Mouse (Mus musculus): ENCODE data around the gene Nfx1. TPM values are rescaled to one million over a fixed set of nuclear protein-coding genes. Genes with fewer than 3 reads are reported as not detected.

The Nfx1 gene
- polyA plus RNA-seq, 1 experiment from 2014 or later = 80.9 TPM

GRCm38 (mm10) chr4:40979430-40979829, 8.7 kb downstream of the Nfx1 start:
- no peak overlapping the region for H3K9ac ChIP-seq
- no peak for ATAC-seq (ENCODE audit: borderline replicate concordance, extremely low read depth, low FRiP score, low TSS enrichment)
- no peak overlapping the region for H3K4me3 ChIP-seq
- no peak overlapping the region for H3K27ac ChIP-seq
- no peaks in the 10 kb centered on the region for H3K9me3 ChIP-seq
- H3K4me1 ChIP-seq = no peaks in the 10 kb centered on the region
- 86% methylated on average over 1 of the region's 1 CpGs for WGBS
- H3K36me3 ChIP-seq = peaks cover 75% of the 10 kb centered on the region
- H3K27me3 ChIP-seq = no peaks in the 10 kb centered on the region
- H3K4me2 ChIP-seq = no peak overlapping the region

GRCm38 (mm10) chr4:40982486-40982885, 11.8 kb downstream of the Nfx1 start:
- no peak overlapping the region for H3K4me2 ChIP-seq
- WGBS = 72% methylated on average over 3 of the region's 3 CpGs
- peaks cover 85% of the 10 kb centered on the region for H3K36me3 ChIP-seq
- H3K9me3 ChIP-seq = no peaks in the 10 kb centered on the region
- H3K9ac ChIP-seq = no peak overlapping the region
- no peak for ATAC-seq (ENCODE audit: borderline replicate concordance, extremely low read depth, low FRiP score, low TSS enrichment)
- no peaks in the 10 kb centered on the region for H3K27me3 ChIP-seq
- H3K27ac ChIP-seq = no peak overlapping the region
- H3K4me3 ChIP-seq = no peak overlapping the region
- no peaks in the 10 kb centered on the region for H3K4me1 ChIP-seq

GRCm38 (mm10) chr4:40983686-40984085, 13.0 kb downstream of the Nfx1 start:
- Histone ChIP-seq H3K4me3 (no peak overlapping the region), H3K9me3 (no peaks in the 10 kb centered on the region), H3K27me3 (no peaks in the 10 kb centered on the region), H3K9ac (no peak overlapping the region), H3K4me2 (no peak overlapping the region), H3K4me1 (no peaks in the 10 kb centered on the region), H3K27ac (no peak overlapping the region), H3K36me3 (peaks cover 83% of the 10 kb centered on the region)
- ATAC-seq (ENCODE audit: borderline replicate concordance, extremely low read depth, low FRiP score, low TSS enrichment) = no peak
- 84% methylated on average over 1 of the region's 1 CpGs for WGBS

DNA sequence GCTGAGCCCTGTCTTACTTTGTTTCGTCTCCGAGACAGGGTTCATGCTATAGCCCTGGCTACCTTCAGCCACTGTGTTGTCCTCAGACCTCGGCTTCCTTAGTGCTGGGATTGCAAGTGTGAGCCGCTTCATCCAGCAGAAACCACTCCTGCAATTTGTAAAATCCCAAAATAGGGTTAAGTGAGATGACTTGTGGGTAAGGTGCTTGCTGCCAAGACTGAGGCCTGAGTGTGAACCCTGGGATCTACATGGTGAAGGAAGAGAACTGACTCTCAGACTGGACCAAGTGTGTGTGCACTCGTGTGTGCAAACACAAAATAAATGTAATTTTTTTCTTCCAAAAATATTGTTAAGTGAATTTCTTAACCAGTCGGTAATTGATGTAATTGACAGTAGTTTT, 18.9 kb downstream of the Nfx1 start:
- no peak overlapping the region for H3K27ac ChIP-seq
- WGBS = 87% methylated on average over 6 of the region's 6 CpGs

GRCm38 (mm10) chr4:40996302-40996701, 25.6 kb downstream of the Nfx1 start:
- WGBS = 96% methylated on average over 6 of the region's 6 CpGs
- H3K4me2 ChIP-seq = no peak overlapping the region
- no peak for ATAC-seq (ENCODE audit: borderline replicate concordance, extremely low read depth, low FRiP score, low TSS enrichment)

More for the DNA sequence above, 18.9 kb downstream of the Nfx1 start:
- Histone ChIP-seq H3K9me3 (no peaks in the 10 kb centered on the region), H3K4me2 (no peak overlapping the region), H3K9ac (no peak overlapping the region), H3K27me3 (no peaks in the 10 kb centered on the region), H3K4me3 (no peak overlapping the region), H3K4me1 (no peaks in the 10 kb centered on the region), H3K36me3 (peaks cover 88% of the 10 kb centered on the region)
- ATAC-seq (ENCODE audit: borderline replicate concordance, extremely low read depth, low FRiP score, low TSS enrichment) = no peak

DNA sequence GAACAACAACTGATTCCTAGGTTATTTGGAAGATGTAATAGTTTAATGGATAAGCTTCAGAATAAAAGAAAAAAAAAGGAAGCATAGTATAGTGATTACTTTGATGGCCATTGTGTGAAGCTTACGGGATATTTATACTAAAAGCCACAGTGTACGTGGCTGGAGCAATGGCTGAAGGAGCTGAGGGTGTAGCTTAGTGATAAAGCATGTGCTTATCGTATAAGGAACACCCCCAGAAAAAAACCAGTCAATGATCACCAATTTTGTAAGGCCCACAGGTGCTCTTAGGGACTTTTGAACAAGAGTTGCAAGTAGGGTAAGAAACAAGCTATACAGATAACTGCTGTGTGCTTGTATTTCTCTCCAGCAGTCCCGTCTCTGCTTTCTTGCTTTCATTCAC, 27.2 kb downstream of the Nfx1 start:
- no peak overlapping the region for H3K4me3 ChIP-seq

More at GRCm38 (mm10) chr4:40996302-40996701, 25.6 kb downstream of the Nfx1 start:
- Histone ChIP-seq H3K9ac (no peak overlapping the region), H3K9me3 (no peaks in the 10 kb centered on the region), H3K27ac (no peak overlapping the region), H3K36me3 (peaks cover 92% of the 10 kb centered on the region), H3K4me1 (no peaks in the 10 kb centered on the region), H3K27me3 (no peaks in the 10 kb centered on the region), H3K4me3 (no peak overlapping the region)

GRCm38 (mm10) chr4:41000271-41000670, 29.6 kb downstream of the Nfx1 start:
- Histone ChIP-seq H3K4me1 (no peaks in the 10 kb centered on the region), H3K27me3 (no peaks in the 10 kb centered on the region), H3K9me3 (no peaks in the 10 kb centered on the region), H3K27ac (no peak overlapping the region), H3K4me2 (no peak overlapping the region), H3K9ac (no peak overlapping the region), H3K36me3 (peaks cover 91% of the 10 kb centered on the region), H3K4me3 (no peak overlapping the region)
- 80% methylated on average over 1 of the region's 1 CpGs for WGBS
- no peak for ATAC-seq (ENCODE audit: borderline replicate concordance, extremely low read depth, low FRiP score, low TSS enrichment)

More for the DNA sequence above, 27.2 kb downstream of the Nfx1 start:
- Histone ChIP-seq H3K9me3 (no peaks in the 10 kb centered on the region), H3K4me1 (no peaks in the 10 kb centered on the region), H3K27ac (no peak overlapping the region), H3K9ac (no peak overlapping the region), H3K27me3 (no peaks in the 10 kb centered on the region), H3K4me2 (no peak overlapping the region), H3K36me3 (peaks cover 89% of the 10 kb centered on the region)
- 89% methylated on average over 4 of the region's 4 CpGs for WGBS
- no peak for ATAC-seq (ENCODE audit: borderline replicate concordance, extremely low read depth, low FRiP score, low TSS enrichment)

- Histone ChIP-seq H3K27ac (no peak overlapping the region), H3K36me3 (peaks cover 87% of the 10 kb centered on the region), H3K9me3 (no peaks in the 10 kb centered on the region), H3K4me3 (no peak overlapping the region), H3K9ac (no peak overlapping the region), H3K27me3 (no peaks in the 10 kb centered on the region), H3K4me1 (no peaks in the 10 kb centered on the region), H3K4me2 (no peak overlapping the region)
- 89% methylated on average over 9 of the region's 9 CpGs for WGBS
- no peak for ATAC-seq (ENCODE audit: borderline replicate concordance, extremely low read depth, low FRiP score, low TSS enrichment)
These were observed 30.3 kb downstream of the Nfx1 start for GRCm38 (mm10) chr4:41000842-41001639.

DNA sequence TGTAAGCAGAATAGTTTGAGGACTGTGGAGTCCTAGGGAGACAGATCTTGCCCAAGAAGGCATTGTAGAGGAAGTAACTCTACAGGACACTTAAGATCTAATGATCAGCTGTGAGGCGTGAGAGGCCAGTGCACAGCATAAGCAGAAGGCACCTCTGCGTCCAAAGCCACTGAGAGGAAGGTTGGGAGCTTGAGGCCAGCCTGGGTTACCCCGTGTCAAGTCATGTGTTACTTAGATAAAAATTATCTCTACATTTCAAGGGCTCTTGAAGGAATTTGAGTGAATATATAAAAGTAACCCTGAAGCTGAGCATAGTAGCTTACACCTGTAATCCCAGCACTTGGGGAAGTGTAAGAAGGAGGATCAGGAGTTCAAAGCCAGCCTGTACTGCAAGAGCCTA, 42.6 kb downstream of the Nfx1 start:
- Histone ChIP-seq H3K4me1 (no peaks in the 10 kb centered on the region), H3K27me3 (no peaks in the 10 kb centered on the region), H3K9me3 (no peaks in the 10 kb centered on the region), H3K4me2 (no peak overlapping the region), H3K36me3 (peaks cover 69% of the 10 kb centered on the region), H3K27ac (no peak overlapping the region), H3K9ac (no peak overlapping the region), H3K4me3 (no peak overlapping the region)
- WGBS = 81% methylated on average over 3 of the region's 3 CpGs
- no peak for ATAC-seq (ENCODE audit: borderline replicate concordance, extremely low read depth, low FRiP score, low TSS enrichment)

DNA sequence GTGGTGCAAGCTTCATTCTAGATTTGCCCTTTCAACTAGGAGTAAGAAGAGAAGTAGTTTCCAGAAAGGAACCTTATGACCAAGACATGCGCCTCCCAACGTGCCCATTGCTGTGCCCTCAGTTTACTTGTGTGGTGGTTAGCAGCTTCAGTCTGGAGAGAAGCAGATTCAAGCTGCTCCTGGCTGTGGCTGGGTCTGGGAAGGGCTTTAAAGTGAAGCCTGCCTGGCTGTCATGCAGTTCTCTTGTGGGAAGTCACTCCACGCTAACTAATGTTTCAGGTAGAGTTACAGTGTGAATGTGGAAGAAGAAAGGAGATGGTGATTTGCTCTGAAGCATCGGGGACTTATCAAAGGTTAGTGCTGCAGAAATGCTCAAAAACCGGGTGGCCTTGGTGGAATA, 45.1 kb downstream of the Nfx1 start:
- Histone ChIP-seq H3K4me1 (no peaks in the 10 kb centered on the region), H3K36me3 (peaks cover 54% of the 10 kb centered on the region), H3K27ac (no peak overlapping the region), H3K4me2 (no peak overlapping the region), H3K4me3 (no peak overlapping the region), H3K27me3 (no peaks in the 10 kb centered on the region), H3K9me3 (no peaks in the 10 kb centered on the region), H3K9ac (no peak overlapping the region)
- ATAC-seq (ENCODE audit: borderline replicate concordance, extremely low read depth, low FRiP score, low TSS enrichment) = no peak
- 90% methylated on average over 5 of the region's 5 CpGs for WGBS

DNA sequence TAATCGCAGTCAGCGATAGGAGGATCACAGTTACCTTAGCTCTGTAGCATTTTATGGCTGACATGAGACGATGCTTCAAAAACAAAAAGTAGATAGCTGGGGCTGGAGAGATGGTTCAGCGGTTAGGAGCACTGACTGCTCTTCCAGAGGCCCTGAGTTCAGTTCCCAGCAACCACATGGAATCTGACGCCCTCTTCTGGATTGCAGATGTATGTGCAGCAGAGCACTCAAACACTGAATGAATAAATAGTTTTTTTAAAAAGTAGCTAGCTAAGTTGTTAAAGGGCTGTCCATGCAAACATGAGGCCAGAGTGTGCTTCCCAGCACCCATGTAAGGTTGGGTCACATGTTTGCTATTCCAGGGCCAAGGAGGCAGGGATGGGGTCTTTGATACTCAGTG, 50.4 kb downstream of the Nfx1 start:
- no peak overlapping the region for H3K9ac ChIP-seq
- 87% methylated on average over 5 of the region's 5 CpGs for WGBS

DNA sequence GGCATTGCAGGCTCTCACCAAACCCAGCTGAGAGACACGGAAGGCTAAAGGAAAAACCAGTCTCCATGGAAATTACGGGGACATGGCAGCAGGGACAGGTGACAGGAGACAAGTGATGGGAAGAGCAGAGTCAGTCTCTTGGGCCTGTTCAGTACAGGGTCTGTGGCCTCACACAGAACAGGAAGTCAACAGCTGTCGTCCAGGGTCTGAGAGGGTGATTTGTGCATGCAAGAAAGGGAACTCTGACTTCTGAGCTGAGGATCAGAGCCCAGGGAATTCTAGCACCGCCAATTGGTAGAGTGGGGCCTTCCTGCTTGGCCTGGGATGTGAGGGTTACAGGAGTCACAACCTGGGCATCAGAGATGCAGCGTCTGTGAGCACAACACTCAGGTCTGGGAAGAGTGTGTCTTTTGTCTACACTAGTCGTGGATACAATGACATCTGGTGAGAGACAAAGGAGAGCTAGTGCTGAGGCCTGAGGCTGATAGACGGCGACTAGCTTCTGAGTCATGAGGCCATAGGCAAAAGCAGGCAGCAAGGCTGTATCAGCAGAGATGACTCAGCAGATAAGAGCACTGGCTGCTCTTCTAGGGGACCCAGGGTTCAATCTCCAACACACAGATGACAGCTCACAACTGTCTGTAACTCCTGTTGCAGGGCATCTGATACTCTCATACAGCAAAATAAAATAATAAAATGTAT, 55.5 kb downstream of the Nfx1 start:
- WGBS = 57% methylated on average over 8 of the region's 8 CpGs
- peaks cover 35% of the 10 kb centered on the region for H3K36me3 ChIP-seq

More for the DNA sequence above, 50.4 kb downstream of the Nfx1 start:
- no peaks in the 10 kb centered on the region for H3K27me3 ChIP-seq
- H3K36me3 ChIP-seq = peaks cover 47% of the 10 kb centered on the region
- no peaks in the 10 kb centered on the region for H3K9me3 ChIP-seq
- no peak for ATAC-seq (ENCODE audit: borderline replicate concordance, extremely low read depth, low FRiP score, low TSS enrichment)
- H3K4me3 ChIP-seq = no peak overlapping the region
- no peaks in the 10 kb centered on the region for H3K4me1 ChIP-seq
- no peak overlapping the region for H3K4me2 ChIP-seq
- no peak overlapping the region for H3K27ac ChIP-seq

More for the DNA sequence above, 55.5 kb downstream of the Nfx1 start:
- H3K27me3 ChIP-seq = no peaks in the 10 kb centered on the region
- H3K9me3 ChIP-seq = no peaks in the 10 kb centered on the region
- ATAC-seq (ENCODE audit: borderline replicate concordance, extremely low read depth, low FRiP score, low TSS enrichment) = no peak
- no peak overlapping the region for H3K4me2 ChIP-seq
- H3K4me1 ChIP-seq = no peaks in the 10 kb centered on the region
- H3K9ac ChIP-seq = no peak overlapping the region
- H3K27ac ChIP-seq = no peak overlapping the region
- no peak overlapping the region for H3K4me3 ChIP-seq

Data from lung, embryonic 15.5 days (tissue).